Mouse (Mus musculus) small intestine, adult 2 months (tissue): ENCODE results near the gene Zbtb7b. TPM values are rescaled to one million over a fixed set of nuclear protein-coding genes. Genes with fewer than 3 reads are reported as not detected.

Experiments
- H3K27ac ChIP-seq: fragments of 200-500 bp; 2 replicates; pipeline ENCODE4 v1.5.1; 2012; ENCODE audit warnings: low read depth, low read length, control low read depth, inconsistent platforms; ENCODE audit not compliant: insufficient read depth
- H3K27me3 ChIP-seq: fragments of 200-500 bp; 2 replicates; pipeline ENCODE4 v1.6.1; 2012; ENCODE audit warnings: mild to moderate bottlenecking, moderate library complexity, low read length, inconsistent platforms; ENCODE audit not compliant: control insufficient read depth, insufficient read depth
- H3K36me3 ChIP-seq: fragments of 200-500 bp; 2 replicates; pipeline ENCODE4 v1.6.1; 2012; ENCODE audit warnings: mild to moderate bottlenecking, low read length, control low read depth, inconsistent platforms; ENCODE audit not compliant: control insufficient read depth, insufficient read depth
- H3K4me1 ChIP-seq: fragments of 200-500 bp; 2 replicates; pipeline ENCODE4 v1.6.1; 2012; ENCODE audit warnings: low read length, inconsistent platforms, mixed read lengths; ENCODE audit not compliant: control insufficient read depth, insufficient read depth, insufficient read length
- H3K4me3 ChIP-seq: fragments of 200-500 bp; 2 replicates; pipeline ENCODE4 v1.5.1; 2012; ENCODE audit warnings: low read depth, mild to moderate bottlenecking, control low read depth, inconsistent platforms, low read length, moderate library complexity
- CTCF ChIP-seq: fragments of 200-500 bp; IDR thresholded peaks from 2 replicates; pipeline ENCODE4 v1.5.1; 2012; ENCODE audit warnings: low read depth, mild to moderate bottlenecking, control low read depth, inconsistent platforms, low read length, moderate library complexity, mixed read lengths; ENCODE audit not compliant: insufficient replicate concordance, insufficient read length; ENCODE audit errors: extremely low read depth
- POLR2A ChIP-seq: fragments of 200-500 bp; IDR thresholded peaks from 2 replicates; pipeline ENCODE4 v1.6.1; 2012; ENCODE audit warnings: low read depth, mild to moderate bottlenecking, control low read depth, inconsistent platforms, low read length, moderate library complexity
- WGBS: fragments of 180-500 bp; shearing (Covaris S2); methylation state at CpG from one replicate; pipeline ENCODE4 v1.1.7; 2018; 5-methylcytosine and 5-hydroxymethylcytosine counted together
- polyA plus RNA-seq: library from polyadenylated mRNA; depleted of rRNA; stranded (reverse); fragments of >200 nt; gene quantifications from 2 replicates; pipeline ENCODE4 v1.2.3, GENCODE M21; 2012

Gene Zbtb7b
- polyA plus RNA-seq, 1 experiment = 262 TPM

GRCm38 (mm10) chr3:89395419-89395805, 836 bp upstream of the Zbtb7b start:
- Histone ChIP-seq H3K4me3 (peak overlapping the region; percentile 72), H3K27me3 (no peaks in the 10 kb centered on the region), H3K4me1 (no peaks in the 10 kb centered on the region; the same call in 1 of the 2 replicates), H3K27ac (peak overlapping the region; percentile 97), H3K36me3 (peaks cover 3% of the 10 kb centered on the region; the same call in 1 of the 2 replicates)
- WGBS = 4% methylated on average over 10 of the region's 10 CpGs
- TF ChIP-seq CTCF (no peak), POLR2A (no peak)

DNA sequence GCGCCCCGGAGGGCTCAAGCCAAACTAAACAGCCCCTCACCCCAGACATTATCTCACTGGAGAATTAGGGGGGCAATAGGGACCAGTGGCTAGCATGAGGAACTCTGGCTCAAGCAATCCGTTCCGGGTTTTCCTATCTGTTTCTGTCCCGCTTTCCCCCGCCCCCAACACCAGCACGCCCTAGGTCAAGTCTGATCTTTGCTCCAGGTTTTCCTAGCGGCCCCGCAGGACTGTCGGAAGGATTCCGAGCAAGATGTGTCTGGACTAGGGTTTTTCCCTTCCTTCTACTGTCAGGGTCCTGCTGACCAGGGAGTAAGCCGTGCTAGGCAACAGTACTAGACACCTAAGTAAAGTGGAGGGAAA, 299 bp upstream of the Zbtb7b start:
- Histone ChIP-seq H3K27ac (peak overlapping the region; percentile 97), H3K27me3 (no peaks in the 10 kb centered on the region), H3K4me3 (peak overlapping the region; percentile 72), H3K4me1 (peaks cover 4% of the 10 kb centered on the region), H3K36me3 (peaks cover 4% of the 10 kb centered on the region; the same call in 1 of the 2 replicates)
- TF ChIP-seq POLR2A = peak; percentile 56; the same call in 1 of the 2 replicates
- TF ChIP-seq CTCF = no peak
- 0% methylated on average over 12 of the region's 12 CpGs for WGBS

DNA sequence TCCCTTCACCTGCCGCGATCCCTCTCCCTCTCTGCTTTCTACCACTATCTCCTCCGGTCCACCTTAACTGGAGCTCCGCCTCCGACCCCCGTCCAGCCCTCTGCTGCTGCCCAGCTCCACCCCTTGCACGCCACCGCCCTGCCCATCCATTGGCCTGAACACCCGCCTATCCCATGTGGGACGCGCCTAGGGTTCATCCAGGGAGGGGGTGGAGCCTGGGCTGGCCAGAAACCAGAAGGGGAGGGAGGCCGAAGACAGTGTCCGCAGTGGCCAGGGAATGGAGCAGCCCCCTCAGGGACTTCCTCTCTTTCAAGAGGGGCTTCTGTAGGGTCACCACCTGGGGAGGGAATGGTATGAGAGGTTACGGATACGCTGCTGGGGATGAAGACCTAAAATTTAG, 971 bp downstream of the Zbtb7b start:
- peak; percentile 97 for TF ChIP-seq POLR2A
- TF ChIP-seq CTCF = no peak
- Histone ChIP-seq H3K27me3 (no peaks in the 10 kb centered on the region), H3K27ac (peak overlapping the region; percentile 98), H3K4me3 (peak overlapping the region; percentile 82), H3K36me3 (peaks cover 7% of the 10 kb centered on the region; the same call in 1 of the 2 replicates), H3K4me1 (peaks cover 11% of the 10 kb centered on the region)
- under 1% methylated on average over 15 of the region's 15 CpGs for WGBS

DNA sequence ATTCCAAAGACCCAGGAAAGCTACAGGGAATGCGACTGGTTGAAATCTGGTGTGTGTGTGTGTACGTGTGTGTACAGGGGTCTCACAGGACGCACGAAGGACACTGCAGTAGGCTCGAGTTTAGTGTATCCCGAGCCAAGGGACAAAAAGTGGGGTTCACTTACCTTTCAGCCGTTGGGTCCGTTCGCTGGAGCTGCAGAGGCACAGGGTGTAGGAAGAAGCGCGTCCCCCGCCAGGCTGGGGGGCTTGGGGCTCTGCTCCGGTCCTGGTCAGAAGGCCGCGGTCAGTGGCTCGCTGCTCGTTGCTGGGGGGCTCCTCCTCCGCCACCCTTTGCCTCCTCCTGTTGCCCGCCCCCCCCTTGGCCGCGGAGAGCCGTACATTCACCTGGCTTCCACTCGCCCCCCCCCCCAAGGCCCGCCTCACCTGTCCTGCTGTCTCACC, 1.7 kb downstream of the Zbtb7b start:
- Histone ChIP-seq H3K27me3 (no peaks in the 10 kb centered on the region), H3K4me3 (peak overlapping the region; percentile 86), H3K4me1 (peaks cover 14% of the 10 kb centered on the region), H3K27ac (peak overlapping the region; percentile 99), H3K36me3 (peaks cover 9% of the 10 kb centered on the region; the same call in 1 of the 2 replicates)
- under 1% methylated on average over 20 of the region's 24 CpGs for WGBS
- no peak for TF ChIP-seq POLR2A
- no peak for TF ChIP-seq CTCF

- WGBS = 1% methylated on average over 55 of the region's 56 CpGs
- no peak for TF ChIP-seq CTCF
- TF ChIP-seq POLR2A = 0 out of 2 replicates have a peak, but pooled peaks have one; percentile 4
Measured at GRCm38 (mm10) chr3:89391663-89392511, 2.7 kb downstream of the Zbtb7b start.

GRCm38 (mm10) chr3:89390699-89391662, 3.6 kb downstream of the Zbtb7b start:
- Histone ChIP-seq H3K4me3 (peak overlapping the region; percentile 86), H3K4me1 (peaks cover 27% of the 10 kb centered on the region), H3K27me3 (no peaks in the 10 kb centered on the region), H3K27ac (peak overlapping the region; percentile 98), H3K36me3 (peaks cover 20% of the 10 kb centered on the region)
- 6% methylated on average over 19 of the region's 19 CpGs for WGBS
- TF ChIP-seq CTCF (no peak), POLR2A (no peak)

More at GRCm38 (mm10) chr3:89391663-89392511, 2.7 kb downstream of the Zbtb7b start:
- Histone ChIP-seq H3K4me1 (peaks cover 18% of the 10 kb centered on the region), H3K4me3 (peak overlapping the region; percentile 86), H3K27me3 (no peaks in the 10 kb centered on the region), H3K36me3 (peaks cover 11% of the 10 kb centered on the region; the same call in 1 of the 2 replicates), H3K27ac (peak overlapping the region; percentile 99)
